Mouse (Mus musculus) heart, postnatal 0 days (tissue): ENCODE measurements around the gene Olfr307. TPM values are rescaled to one million over a fixed set of nuclear protein-coding genes. Genes with fewer than 3 reads are reported as not detected.

Experiments used
- ATAC-seq: fragments of 200-750 bp; cut with Nextera tagmentation; 2 replicates; pipeline ENCODE4 v1.8.0; 2017; ENCODE audit warnings: low read depth, moderate number of reproducible peaks, moderate library complexity; ENCODE audit not compliant: insufficient read depth
- DNase-seq: peaks from one replicate; pipeline ENCODE4 v3.0.0-alpha.2; 2016; ENCODE audit warnings: low spot score
- H3K27ac ChIP-seq: fragments of 300-500 bp; sonication (generic); 2 replicates; pipeline ENCODE4 v1.5.1; 2014; ENCODE audit warnings: low read depth, mild to moderate bottlenecking
- H3K27me3 ChIP-seq: fragments of 300-500 bp; sonication (generic); 2 replicates; pipeline ENCODE4 v1.6.1; 2014; ENCODE audit warnings: low read length, mixed read lengths; ENCODE audit not compliant: control insufficient read depth, insufficient read depth
- H3K36me3 ChIP-seq: fragments of 300-500 bp; sonication (generic); replicated peaks from 2 replicates; pipeline ENCODE4 v1.6.1; 2014; ENCODE audit warnings: low read length, mixed read lengths; ENCODE audit not compliant: control insufficient read depth, insufficient read depth
- H3K4me1 ChIP-seq: fragments of 300-500 bp; sonication (generic); 2 replicates; pipeline ENCODE4 v1.6.1; 2014; ENCODE audit warnings: antibody characterized with exemption; ENCODE audit not compliant: control insufficient read depth, insufficient read depth
- H3K4me2 ChIP-seq: fragments of 300-500 bp; sonication (generic); 2 replicates; pipeline ENCODE4 v1.6.1; 2014; ENCODE audit warnings: low read depth, mild to moderate bottlenecking, low read length, moderate library complexity
- H3K4me3 ChIP-seq: fragments of 300-500 bp; sonication (generic); 2 replicates; pipeline ENCODE4 v1.5.1; 2014; ENCODE audit warnings: low read depth, low read length
- H3K9ac ChIP-seq: fragments of 300-500 bp; sonication (generic); replicated peaks from 2 replicates; pipeline ENCODE4 v1.6.1; 2014; ENCODE audit warnings: low read depth, low read length, mixed read lengths
- H3K9me3 ChIP-seq: fragments of 300-500 bp; sonication (generic); replicated peaks from 2 replicates; pipeline ENCODE4 v1.6.1; 2016; ENCODE audit warnings: low read length; ENCODE audit not compliant: control insufficient read depth
- CTCF ChIP-seq: IDR thresholded peaks from 2 replicates; pipeline ENCODE4 v1.5.1; 2016; ENCODE audit warnings: antibody characterized with exemption, control low read depth, low read depth
- EP300 ChIP-seq: IDR thresholded peaks from 2 replicates; pipeline ENCODE4 v1.6.1; 2016; ENCODE audit warnings: antibody characterized with exemption, low read depth
- WGBS: fragments of 180-500 bp; shearing (Covaris S2); extraction: QIAGEN DNeasy Blood & Tissue Kit; methylation state at CpG from one replicate; pipeline ENCODE4 v1.1.7; 2014; 5-methylcytosine and 5-hydroxymethylcytosine counted together
- microRNA-seq: library from miRNA; unstranded; fragments of <30 nt; microRNA quantifications from one replicate; pipeline ENCODE4, GENCODE M21; 2016
- polyA plus RNA-seq: library from polyadenylated mRNA; unstranded; fragments of >200 nt; fragmentation: Nextera tagmentation; extraction: Ambion mirVana; gene quantifications from 2 replicates; pipeline ENCODE4 v1.2.1, GENCODE M21; 2015
- total RNA-seq: library from RNA; depleted of rRNA; stranded (reverse); fragments of >200 nt; gene quantifications from 2 replicates; pipeline ENCODE4 v1.2.3, GENCODE M21; 2014; ENCODE audit warnings: low replicate concordance; rRNA removed

Gene Olfr307
- total and polyA plus RNA-seq, 2 experiments from 2014 or later, result not detected

- Histone ChIP-seq H3K9me3 (no peaks in the 10 kb centered on the region), H3K27ac (no peak overlapping the region), H3K4me1 (no peaks in the 10 kb centered on the region), H3K9ac (no peak overlapping the region), H3K36me3 (no peaks in the 10 kb centered on the region), H3K27me3 (no peaks in the 10 kb centered on the region), H3K4me2 (no peak overlapping the region), H3K4me3 (no peak overlapping the region)
- WGBS, result 61% methylated on average over 14 of the region's 14 CpGs
- ATAC-seq (no peak), DNase-seq (no peak)
- no peak for TF ChIP-seq CTCF
- no peak for TF ChIP-seq EP300
Observed at GRCm38 (mm10) chr7:86342881-86343565, 5.6 kb upstream of the Olfr307 start.

GRCm38 (mm10) chr7:86325530-86325929 lies 11.9 kb downstream of the Olfr307 start, which contains the start of gene Olfr308:
Gene Olfr308 (minus strand): TSS chr7:86325630.
- no peaks in the 10 kb centered on the region for H3K9me3 ChIP-seq
- no peak within 1 kb of the TSS for H3K4me2 ChIP-seq
- no peaks in the 10 kb centered on the region for H3K4me1 ChIP-seq
- H3K36me3 ChIP-seq, result no peaks in the 10 kb centered on the region
- no peak for ATAC-seq
- no peak within 1 kb of the TSS for H3K4me3 ChIP-seq
- no peak within 1 kb of the TSS for H3K27ac ChIP-seq
- no peak for DNase-seq
- no peak within 1 kb of the TSS for H3K9ac ChIP-seq
- H3K27me3 ChIP-seq, result no peaks in the 10 kb centered on the region
- TF ChIP-seq CTCF (no peak), EP300 (no peak)

GRCm38 (mm10) chr7:86321323-86321722 lies 16.1 kb downstream of the Olfr307 start:
- TF ChIP-seq CTCF, result no peak
- no peak for TF ChIP-seq EP300
- ATAC-seq, result no peak
- Histone ChIP-seq H3K9me3 (no peaks in the 10 kb centered on the region), H3K4me2 (no peak overlapping the region), H3K36me3 (no peaks in the 10 kb centered on the region), H3K4me3 (no peak overlapping the region), H3K9ac (no peak overlapping the region), H3K27ac (no peak overlapping the region), H3K27me3 (no peaks in the 10 kb centered on the region), H3K4me1 (no peaks in the 10 kb centered on the region)
- WGBS, result 76% methylated on average over 2 of the region's 2 CpGs
- DNase-seq, result no peak

GRCm38 (mm10) chr7:86313608-86314007 lies 23.8 kb downstream of the Olfr307 start, which contains the start of gene Olfr309:
Gene Olfr309 (minus strand): TSS chr7:86313708.
- Histone ChIP-seq H3K4me2 (no peak within 1 kb of the TSS), H3K9me3 (no peaks in the 10 kb centered on the region), H3K27ac (no peak within 1 kb of the TSS), H3K9ac (no peak within 1 kb of the TSS), H3K27me3 (no peaks in the 10 kb centered on the region), H3K4me3 (no peak within 1 kb of the TSS), H3K36me3 (no peaks in the 10 kb centered on the region), H3K4me1 (no peaks in the 10 kb centered on the region)
- no peak for TF ChIP-seq EP300
- no peak for TF ChIP-seq CTCF
- DNase-seq, result no peak
- 45% methylated on average over 2 of the region's 2 CpGs for WGBS
- ATAC-seq, result no peak

Small RNA genes within 50 kb of the gene (microRNA-seq; reads per million reads assigned to microRNA genes)
- gene Gm23192, result not detected

Other genes starting within 250 kb of the Olfr307 start
- not detected in 2 replicates for gene Vmn2r75, start 165.8 kb downstream of the Olfr307 start, total RNA-seq
- not detected in 2 replicates for gene Vmn2r75, start 165.8 kb downstream of the Olfr307 start, polyA plus RNA-seq
- gene Vmn2r76, start 91.3 kb downstream of the Olfr307 start, total RNA-seq, result not detected in 2 replicates
- not detected in 2 replicates for gene Vmn2r76, start 91.3 kb downstream of the Olfr307 start, polyA plus RNA-seq
- not detected in 2 replicates for gene Olfr310, start 60.4 kb downstream of the Olfr307 start, total RNA-seq
- gene Olfr310, start 60.4 kb downstream of the Olfr307 start, polyA plus RNA-seq, result not detected in 2 replicates
- gene Olfr309, start 23.9 kb downstream of the Olfr307 start, total RNA-seq, result not detected in 2 replicates
- gene Olfr309, start 23.9 kb downstream of the Olfr307 start, polyA plus RNA-seq, result not detected in 2 replicates
- gene Olfr308, start 12.0 kb downstream of the Olfr307 start, total RNA-seq, result not detected in 2 replicates
- gene Olfr308, start 12.0 kb downstream of the Olfr307 start, polyA plus RNA-seq, result not detected in 2 replicates
- not detected in 2 replicates for gene Olfr305, start 29.3 kb upstream of the Olfr307 start, total RNA-seq
- gene Olfr305, start 29.3 kb upstream of the Olfr307 start, polyA plus RNA-seq, result not detected in 2 replicates
- not detected in 2 replicates for gene Olfr304, start 49.1 kb upstream of the Olfr307 start, total RNA-seq
- gene Olfr304, start 49.1 kb upstream of the Olfr307 start, polyA plus RNA-seq, result not detected in 2 replicates
- gene Olfr303, start 60.2 kb upstream of the Olfr307 start, total RNA-seq, result not detected in 2 replicates
- gene Olfr303, start 60.2 kb upstream of the Olfr307 start, polyA plus RNA-seq, result not detected in 2 replicates
- not detected in 2 replicates for gene Olfr301, start 66.3 kb upstream of the Olfr307 start, total RNA-seq
- gene Olfr301, start 66.3 kb upstream of the Olfr307 start, polyA plus RNA-seq, result not detected in 2 replicates
- gene Olfr299, start 122.3 kb upstream of the Olfr307 start, total RNA-seq, result not detected in 2 replicates
- not detected in 2 replicates for gene Olfr299, start 122.3 kb upstream of the Olfr307 start, polyA plus RNA-seq
- gene Olfr298, start 154.9 kb upstream of the Olfr307 start, total RNA-seq, result not detected in 2 replicates
- gene Olfr298, start 154.9 kb upstream of the Olfr307 start, polyA plus RNA-seq, result not detected in 2 replicates
- gene Olfr297, start 182.4 kb upstream of the Olfr307 start, total RNA-seq, result not detected in 2 replicates
- gene Olfr297, start 182.4 kb upstream of the Olfr307 start, polyA plus RNA-seq, result not detected in 2 replicates
- gene Olfr295, start 246.3 kb upstream of the Olfr307 start, total RNA-seq, result not detected in 2 replicates
- not detected in 2 replicates for gene Olfr295, start 246.3 kb upstream of the Olfr307 start, polyA plus RNA-seq